Mouse (Mus musculus) CH12.LX (cell line): ENCODE measurements at regions not wholly inside any gene's neighbourhood (a gene's known extent, or its start where the extent isn't known, plus 50 kb on each side); places are given as distances from the start of the nearest gene placed in this dataset.

Experiments used
- DNase-seq: peaks from one replicate; pipeline ENCODE4 v3.0.0-alpha.2; 2013; ENCODE audit errors: extremely low read depth
- H3K27ac ChIP-seq: 2 replicates; pipeline ENCODE4 v1.5.1; 2012; ENCODE audit warnings: low read depth, mild to moderate bottlenecking, control low read depth, moderate library complexity; ENCODE audit not compliant: insufficient read depth
- H3K27me3 ChIP-seq: replicated peaks from 2 replicates; pipeline ENCODE3; 2012; ENCODE audit warnings: inconsistent platforms
- H3K36me3 ChIP-seq, 2 experiments: replicated peaks in 1 of 2; 2 replicates each; pipeline versions ENCODE3 to v1.6.1; 2012; ENCODE audit warnings: inconsistent platforms in 1 of 2, low read length in 1 of 2, mild to moderate bottlenecking in 1 of 2, mixed read lengths in 1 of 2, moderate library complexity in 1 of 2; ENCODE audit not compliant: control insufficient read depth in 1 of 2, insufficient read depth in 1 of 2
- H3K4me1 ChIP-seq, 2 experiments: 2 replicates each; pipeline ENCODE4 v1.6.1; 2012; ENCODE audit warnings: inconsistent platforms in 1 of 2, moderate library complexity in 1 of 2; ENCODE audit not compliant: insufficient read depth in 2 of 2, control insufficient read depth in 1 of 2
- H3K4me2 ChIP-seq: 2 replicates; pipeline ENCODE4 v1.6.1; 2012; ENCODE audit warnings: low read depth, mild to moderate bottlenecking, control low read depth; ENCODE audit not compliant: poor library complexity, insufficient read depth, severe bottlenecking
- H3K4me3 ChIP-seq, 3 experiments: fragments of 150-350 bp in 1 of 3; sonication (generic) in 1 of 3; replicated peaks in 1 of 3; 2 replicates each; pipeline versions ENCODE3 to v1.5.1; 2011 to 2012; ENCODE audit warnings: low read depth in 2 of 3, low read length in 2 of 3, mild to moderate bottlenecking in 2 of 3, moderate library complexity in 2 of 3, control low read depth in 1 of 3, improper control_type of control experiment in 1 of 3, inconsistent platforms in 1 of 3, mixed read lengths in 1 of 3; ENCODE audit not compliant: poor library complexity in 1 of 3
- H3K79me2 ChIP-seq: replicated peaks from 2 replicates; pipeline ENCODE4 v1.6.1; 2012; ENCODE audit warnings: mild to moderate bottlenecking, moderate library complexity; ENCODE audit not compliant: control insufficient read depth, poor library complexity, insufficient read depth, severe bottlenecking; ENCODE audit errors: extremely low read depth
- H3K9ac ChIP-seq: 2 replicates; pipeline ENCODE4 v1.6.1; 2012; ENCODE audit warnings: low read depth, mild to moderate bottlenecking, control low read depth, moderate library complexity; ENCODE audit not compliant: insufficient read depth
- H3K9me3 ChIP-seq: replicated peaks from 2 replicates; pipeline ENCODE3; 2012; ENCODE audit warnings: low read length, inconsistent platforms, mixed read lengths
- CHD2 ChIP-seq: IDR thresholded peaks from 2 replicates; pipeline ENCODE4 v1.6.1; 2011; ENCODE audit warnings: low read length, improper control_type of control experiment
- CTCF ChIP-seq, 2 experiments: IDR thresholded peaks in 1 of 2; conservative IDR thresholded peaks in 1 of 2; 2 replicates each; pipeline ENCODE4 v1.5.1; 2011 to 2012; ENCODE audit warnings: low read depth in 2 of 2, low read length in 2 of 2, improper control_type of control experiment in 1 of 2, inconsistent platforms in 1 of 2, mild to moderate bottlenecking in 1 of 2, moderate library complexity in 1 of 2
- EP300 ChIP-seq: IDR thresholded peaks from 2 replicates; pipeline ENCODE4 v1.6.1; 2011; ENCODE audit warnings: low read length, improper control_type of control experiment
- HCFC1 ChIP-seq: IDR thresholded peaks from 2 replicates; pipeline ENCODE4 v1.6.1; 2012; ENCODE audit warnings: low read depth, mild to moderate bottlenecking, inconsistent platforms, low read length, improper control_type of control experiment
- IRF4 ChIP-seq: IDR thresholded peaks from 2 replicates; pipeline ENCODE4 v1.6.1; 2014; ENCODE audit warnings: low read depth, mild to moderate bottlenecking, inconsistent platforms, low read length, improper control_type of control experiment
- JUN ChIP-seq: IDR thresholded peaks from 2 replicates; pipeline ENCODE4 v1.6.1; 2011; ENCODE audit warnings: low read depth, mild to moderate bottlenecking, low read length, improper control_type of control experiment, moderate library complexity; ENCODE audit not compliant: insufficient read depth
- MAFK ChIP-seq: IDR thresholded peaks from 2 replicates; pipeline ENCODE4 v1.6.1; 2011; ENCODE audit warnings: low read length, improper control_type of control experiment; ENCODE audit not compliant: insufficient replicate concordance
- MYC ChIP-seq: IDR thresholded peaks from 2 replicates; pipeline ENCODE4 v1.6.1; 2011; ENCODE audit warnings: low read depth, mild to moderate bottlenecking, improper control_type of control experiment, low read length
- RAD21 ChIP-seq: IDR thresholded peaks from 2 replicates; pipeline ENCODE4 v1.6.1; 2011; ENCODE audit warnings: low read depth, mild to moderate bottlenecking, low read length, improper control_type of control experiment, moderate library complexity
- ZKSCAN1 ChIP-seq: IDR thresholded peaks from 2 replicates; pipeline ENCODE4 v1.6.1; 2012; ENCODE audit warnings: low read depth, inconsistent platforms, low read length, improper control_type of control experiment, borderline replicate concordance
- ZMIZ1 ChIP-seq: IDR thresholded peaks from 2 replicates; pipeline ENCODE4 v1.6.1; 2012; ENCODE audit warnings: low read depth, mild to moderate bottlenecking, inconsistent platforms, low read length, improper control_type of control experiment
- dilution Hi-C: fragments of 300-500 bp; cut with MboI; formaldehyde crosslinking; loops from 2 replicates; pipeline ENCODE4 v1.14.3; 2020; ENCODE audit warnings: low sequenced_read_pairs; ENCODE audit not compliant: extremely low pct_unique_long_range_greater_than_20kb, extremely low pct_ligation_motif_present
- in situ Hi-C: fragments of 300-500 bp; cut with MboI; formaldehyde crosslinking; loops from 3 replicates; pipeline ENCODE4 v1.14.3; 2019; ENCODE audit warnings: low sequenced_read_pairs, low pct_ligation_motif_present, low pct_unique_long_range_greater_than_20kb, mixed read lengths

- Histone ChIP-seq H3K79me2 (no peaks in the 10 kb centered on the region), H3K4me3 (no peak overlapping the region), H3K27me3 (no peaks in the 10 kb centered on the region), H3K9ac (no peak overlapping the region), H3K9me3 (peaks cover 3% of the 10 kb centered on the region), H3K36me3 (no peaks in the 10 kb centered on the region), H3K4me1 (peaks cover 0 to 6% of the 10 kb centered on the region in 2 experiments; a peak in 2 of 4 replicates), H3K27ac (no peak overlapping the region), H3K4me2 (no peak overlapping the region)
- in situ Hi-C loops (no loop called here), dilution Hi-C loops (no loop called here)
- TF ChIP-seq HCFC1 = no peak
- no peak for DNase-seq
These were observed 53.9 kb upstream of the Armc2 start for GRCm38 (mm10) chr10:42072131-42072530.

GRCm38 (mm10) chr10:42071404-42072024 lies 53.3 kb upstream of the Armc2 start:
- Histone ChIP-seq H3K4me2 (no peak overlapping the region), H3K79me2 (no peaks in the 10 kb centered on the region), H3K9ac (no peak overlapping the region), H3K36me3 (no peaks in the 10 kb centered on the region), H3K4me1 (peaks cover 0 to 6% of the 10 kb centered on the region in 2 experiments; a peak in 2 of 4 replicates), H3K4me3 (no peak overlapping the region)
- in situ Hi-C loops = no loop called here
- no peak for DNase-seq
- no peak for TF ChIP-seq EP300
- TF ChIP-seq IRF4 = no peak
- peak; percentile 61; the same call in 1 of the 2 replicates for TF ChIP-seq MAFK
- TF ChIP-seq, all 38 proteins: peak for 1
- Histone ChIP-seq H3K27ac (no peak overlapping the region), H3K27me3 (no peaks in the 10 kb centered on the region), H3K9me3 (peaks cover 3% of the 10 kb centered on the region)
- dilution Hi-C loops = no loop called here

DNA sequence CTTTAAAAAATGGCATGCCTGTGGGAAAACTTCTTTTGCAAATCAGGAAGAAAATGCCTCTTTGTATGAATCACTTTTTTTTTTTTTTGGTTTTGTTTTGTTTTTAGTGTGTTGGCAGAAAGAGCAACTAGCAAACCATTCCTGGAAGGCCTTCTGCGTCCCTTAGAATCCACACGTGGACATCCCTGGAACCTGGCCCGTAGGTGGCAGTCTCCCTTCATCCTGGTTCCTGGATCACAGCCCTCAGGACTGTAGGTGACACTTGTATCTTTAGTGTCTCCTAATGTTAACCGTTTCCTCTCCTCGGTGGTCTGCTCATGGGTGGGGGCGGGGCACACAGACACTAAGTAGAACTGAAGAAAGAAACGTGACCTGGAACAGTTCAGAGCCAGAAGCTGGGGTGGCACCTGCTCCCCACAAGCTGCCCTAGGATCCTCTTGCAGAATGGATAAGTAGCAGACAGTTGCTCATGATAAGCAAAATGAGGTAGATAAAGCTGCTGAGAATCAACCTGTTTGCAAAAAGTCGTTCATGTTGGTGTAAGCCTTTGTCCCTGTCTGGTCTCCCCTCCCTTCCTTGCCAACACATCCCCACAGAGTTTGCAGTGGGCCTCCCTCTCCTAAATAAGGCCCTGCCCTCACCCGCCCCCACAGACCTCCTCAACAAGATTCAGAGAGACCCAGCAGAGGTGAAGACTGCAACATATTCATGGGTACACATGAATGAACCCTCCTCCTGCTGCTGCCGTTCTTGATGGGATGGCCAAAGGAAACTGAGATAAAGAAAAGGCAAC lies 52.6 kb upstream of the Armc2 start:
- H3K9ac ChIP-seq = no peak overlapping the region

More for the DNA sequence above, 52.6 kb upstream of the Armc2 start:
- in situ Hi-C loops = no loop called here
- no peaks in the 10 kb centered on the region for H3K36me3 ChIP-seq
- TF ChIP-seq CHD2 = no peak
- TF ChIP-seq ZKSCAN1 = no peak
- TF ChIP-seq JUN = no peak
- no peak for TF ChIP-seq MYC
- TF ChIP-seq RAD21 = peak; percentile 21
- TF ChIP-seq CTCF (conservative IDR thresholded peaks at IDR 0.05 in 1 of 2, IDR thresholded peaks at IDR 0.05 in 1 of 2; ENCODE audit: low read depth in 2 of 2, low read length in 2 of 2) = peak in 1 of 2 experiments; percentile 18; a peak in 1 of 4 replicates
- TF ChIP-seq ZMIZ1 = no peak
- dilution Hi-C loops = no loop called here
- H3K27me3 ChIP-seq = no peaks in the 10 kb centered on the region
- H3K4me3 ChIP-seq = no peak overlapping the region
- peaks cover 3% of the 10 kb centered on the region for H3K9me3 ChIP-seq
- no peaks in the 10 kb centered on the region for H3K79me2 ChIP-seq
- H3K27ac ChIP-seq = no peak overlapping the region
- no peak for DNase-seq
- H3K4me1 ChIP-seq = peaks cover 0 to 6% of the 10 kb centered on the region in 2 experiments; a peak in 2 of 4 replicates
- H3K4me2 ChIP-seq = no peak overlapping the region
